Mouse (Mus musculus) gonadal fat pad, adult 2 months (tissue): ENCODE measurements around the gene Mylk2. TPM values are rescaled to one million over a fixed set of nuclear protein-coding genes. Genes with fewer than 3 reads are reported as not detected.

Experiments
- DNase-seq: peaks from one replicate; pipeline ENCODE4 v3.0.0-alpha.2; 2012; ENCODE audit warnings: low read depth
- polyA plus RNA-seq: library from polyadenylated mRNA; depleted of rRNA; stranded (reverse); fragments of >200 nt; gene quantifications from 2 replicates; pipeline ENCODE4 v1.2.3, GENCODE M21; 2012

The Mylk2 gene
- polyA plus RNA-seq, 1 experiment = 0.61 TPM

DNA sequence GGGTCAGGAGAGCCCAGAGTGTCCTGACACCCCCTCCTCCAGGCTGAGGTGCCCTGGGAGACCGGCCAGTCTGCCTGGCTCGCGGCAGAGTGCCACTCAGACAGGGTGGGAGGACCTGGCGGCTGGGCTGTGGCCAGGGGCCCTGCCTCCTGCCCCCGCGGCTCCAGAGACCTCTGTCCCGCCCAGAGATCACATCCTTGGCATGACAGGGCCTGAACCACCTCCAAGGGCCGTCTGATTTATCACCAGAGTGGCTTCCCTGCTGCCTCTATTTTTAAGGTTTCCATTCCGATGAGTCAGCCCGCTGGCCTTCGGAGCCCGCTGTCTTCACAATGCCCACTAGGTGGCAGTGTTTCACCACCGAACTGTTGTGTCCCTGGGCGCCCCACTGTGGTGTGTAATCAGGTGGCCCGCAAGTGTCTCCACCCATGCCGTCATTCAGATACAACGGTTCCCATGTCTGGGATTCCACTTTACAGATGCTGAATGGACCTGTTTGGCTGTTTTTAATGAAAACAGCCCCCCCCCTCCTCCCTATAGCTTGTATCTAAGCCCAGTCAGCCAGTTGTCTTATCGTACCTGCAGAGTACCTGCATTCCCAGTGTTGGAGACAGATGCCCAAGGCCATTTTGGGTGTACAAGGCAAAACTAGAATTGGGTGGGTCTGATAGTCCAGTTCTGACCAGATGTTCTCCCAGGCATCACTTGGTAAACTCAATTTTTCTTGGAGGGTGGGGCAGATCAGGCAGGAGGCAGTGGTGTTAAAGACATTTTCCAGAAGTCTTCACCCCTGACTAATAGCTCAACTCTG lies 3.4 kb downstream of the Mylk2 start:
- DNase-seq = no peak

DNA sequence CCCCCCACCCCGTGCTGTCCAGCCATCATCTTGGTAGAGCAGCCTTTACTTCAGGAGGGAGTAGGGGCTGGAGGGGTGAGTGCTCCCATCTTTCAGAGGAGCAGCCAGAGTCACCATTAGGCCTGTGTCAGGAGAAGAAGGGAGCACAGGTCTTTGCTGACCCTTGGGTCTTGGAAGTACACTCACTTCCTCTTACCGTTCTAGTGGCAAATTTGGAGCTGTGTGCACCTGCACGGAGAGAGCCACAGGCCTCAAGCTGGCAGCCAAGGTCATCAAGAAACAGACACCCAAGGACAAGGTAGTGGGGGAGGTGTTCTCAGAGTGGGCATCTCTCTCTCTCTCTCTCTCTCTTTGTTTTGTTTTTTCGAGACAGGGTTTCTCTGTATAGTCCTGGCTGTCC lies 4.3 kb downstream of the Mylk2 start:
- DNase-seq = no peak

DNA sequence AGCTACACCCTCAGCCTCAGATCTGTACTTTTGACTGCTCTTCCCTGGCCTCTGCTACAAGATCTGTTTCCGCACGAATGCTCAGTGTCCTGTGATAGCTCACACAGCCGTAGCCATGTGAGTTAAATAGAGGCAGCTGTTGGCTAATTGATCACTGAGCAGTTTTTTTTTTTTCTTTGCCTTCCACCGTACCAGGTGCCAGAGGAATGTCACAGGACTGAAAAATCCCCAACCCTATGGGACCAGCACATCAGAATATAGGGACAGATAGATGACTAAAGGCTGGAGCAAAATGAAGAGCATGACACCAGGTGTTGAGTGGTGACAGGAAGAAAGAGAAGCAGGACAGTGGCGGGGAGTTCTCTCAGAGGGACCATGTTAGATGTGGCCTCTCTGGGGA lies 5.0 kb downstream of the Mylk2 start:
- DNase-seq = no peak

DNA sequence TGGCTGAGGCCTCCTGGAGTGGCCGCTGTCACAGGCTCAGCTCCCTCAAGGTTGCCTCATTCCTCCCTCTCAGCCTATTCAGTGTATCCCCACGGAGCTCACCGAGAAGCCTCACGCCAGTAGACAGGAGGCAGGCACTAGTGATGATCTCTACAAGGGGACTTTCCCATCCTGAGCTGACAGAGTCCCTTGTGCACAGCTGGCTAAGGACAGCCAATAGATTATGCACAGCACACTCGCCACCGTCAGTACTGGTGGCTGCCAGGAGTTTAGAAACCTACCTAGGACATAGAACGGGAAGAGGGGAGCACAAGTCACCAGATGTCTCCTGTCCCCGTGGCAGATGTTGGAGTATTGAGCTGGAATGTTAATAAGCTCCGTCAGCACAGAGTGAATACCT lies 6.5 kb downstream of the Mylk2 start:
- DNase-seq = no peak

DNA sequence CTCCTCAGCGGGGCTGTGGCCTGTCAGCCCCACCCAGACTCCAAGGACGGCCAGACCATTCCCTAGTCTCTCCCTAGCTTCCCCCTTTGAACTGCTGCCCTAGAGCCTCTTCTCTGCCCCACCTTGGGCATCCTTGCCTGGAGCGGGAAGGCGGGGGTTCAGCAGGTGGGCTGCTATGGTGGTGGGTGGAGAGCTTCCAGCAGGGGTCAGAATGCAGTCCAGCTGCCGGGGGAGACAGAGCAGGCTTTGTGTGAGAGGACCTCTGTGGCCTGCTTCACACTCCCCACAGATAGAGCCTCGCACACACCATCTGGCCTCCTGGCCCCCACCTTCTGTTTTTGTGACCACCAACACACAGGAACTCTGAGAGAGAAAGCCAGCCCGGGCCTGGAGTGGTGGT lies 11.2 kb downstream of the Mylk2 start:
- no peak for DNase-seq

DNA sequence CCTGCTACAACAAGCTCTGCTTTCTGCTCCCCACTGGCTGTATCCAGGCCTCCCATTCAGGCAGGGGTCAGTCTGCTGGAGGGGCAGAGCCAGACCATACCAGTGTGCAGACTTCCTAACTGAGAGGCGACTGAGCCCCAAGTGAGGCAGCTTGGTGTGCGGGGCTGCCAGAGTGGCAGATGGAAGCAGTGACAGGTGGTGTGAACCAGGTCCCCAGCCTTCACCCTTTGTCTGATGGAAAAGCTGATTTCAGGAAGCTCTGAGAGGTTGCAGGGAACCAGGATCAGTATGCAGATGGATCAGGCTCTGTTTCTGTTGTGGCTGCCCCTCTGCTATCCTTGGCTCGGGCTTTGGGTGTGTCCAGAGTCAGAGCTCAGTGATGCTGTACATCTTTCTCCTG lies 12.5 kb downstream of the Mylk2 start:
- no peak for DNase-seq

DNA sequence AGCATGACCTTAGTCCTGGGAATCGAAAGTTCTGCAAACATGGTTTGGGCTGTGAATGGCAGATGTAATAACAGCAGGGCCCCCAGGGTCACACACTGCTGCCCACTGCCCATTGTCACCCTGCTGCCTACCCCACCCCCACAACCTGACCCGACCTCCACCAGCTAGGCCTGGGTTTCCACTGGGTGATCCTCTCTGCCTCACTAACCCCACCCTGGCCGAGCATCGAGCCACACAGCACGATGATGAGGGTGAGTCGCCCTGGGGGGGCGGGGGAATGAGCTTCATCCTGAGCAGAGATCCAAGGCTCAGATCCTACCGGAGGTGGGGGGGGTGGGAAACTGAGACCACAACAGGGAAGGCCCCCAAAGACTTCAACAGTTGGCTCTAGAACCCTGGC lies 13.0 kb downstream of the Mylk2 start:
- DNase-seq = no peak

DNA sequence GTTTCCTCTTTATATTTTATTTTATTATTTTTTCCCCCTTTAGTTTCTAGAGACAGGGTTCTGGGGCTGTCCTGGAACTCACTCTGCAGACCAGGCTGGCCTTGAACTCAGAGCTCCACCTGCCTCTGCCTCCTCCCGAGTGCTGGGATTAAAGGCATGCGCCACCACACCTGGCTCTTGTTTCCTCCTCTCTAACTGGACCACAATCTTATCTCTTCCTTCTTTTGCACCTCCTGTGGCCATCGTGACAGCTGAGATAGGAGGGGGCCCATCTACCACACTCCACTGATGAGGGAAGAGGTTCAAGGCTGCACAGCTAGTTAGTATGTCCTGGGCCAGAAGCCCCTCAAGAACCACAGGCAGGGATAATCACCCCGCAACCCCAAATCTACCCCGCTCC lies 13.4 kb downstream of the Mylk2 start:
- no peak for DNase-seq

DNA sequence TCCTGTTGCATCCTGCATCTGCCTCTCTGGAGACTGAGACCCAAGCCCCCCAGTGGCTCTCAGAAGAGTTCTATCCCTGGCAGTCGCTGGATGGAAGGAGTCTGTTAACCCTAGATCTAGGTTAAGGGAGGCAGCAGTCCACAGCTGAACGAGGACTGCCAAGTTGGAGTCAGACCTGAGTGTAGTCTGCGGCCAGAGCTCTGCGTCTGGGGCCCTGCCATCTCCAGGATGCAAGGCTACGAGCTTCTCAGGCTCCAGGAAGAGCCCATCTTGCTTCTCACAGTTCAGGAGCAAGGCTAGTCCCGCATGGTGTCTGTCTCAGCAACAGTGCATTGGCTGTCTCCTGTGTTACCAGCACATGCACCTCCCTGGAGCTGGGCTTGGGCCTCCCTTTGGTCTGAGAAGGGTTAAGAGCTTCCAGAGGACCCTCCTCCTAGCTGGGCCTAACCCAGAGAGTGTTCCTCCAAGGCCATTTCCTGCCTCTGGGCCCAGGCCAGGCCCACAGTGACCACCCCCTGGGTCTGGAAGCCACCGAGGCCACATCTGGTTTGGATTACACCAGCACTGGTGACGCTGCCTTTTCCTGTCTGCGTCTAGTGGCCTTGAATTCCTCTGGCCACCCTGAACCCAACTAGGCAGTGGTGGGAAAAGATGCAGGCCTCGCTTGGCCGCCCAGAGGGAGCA lies 14.2 kb downstream of the Mylk2 start:
- DNase-seq = no peak

DNA sequence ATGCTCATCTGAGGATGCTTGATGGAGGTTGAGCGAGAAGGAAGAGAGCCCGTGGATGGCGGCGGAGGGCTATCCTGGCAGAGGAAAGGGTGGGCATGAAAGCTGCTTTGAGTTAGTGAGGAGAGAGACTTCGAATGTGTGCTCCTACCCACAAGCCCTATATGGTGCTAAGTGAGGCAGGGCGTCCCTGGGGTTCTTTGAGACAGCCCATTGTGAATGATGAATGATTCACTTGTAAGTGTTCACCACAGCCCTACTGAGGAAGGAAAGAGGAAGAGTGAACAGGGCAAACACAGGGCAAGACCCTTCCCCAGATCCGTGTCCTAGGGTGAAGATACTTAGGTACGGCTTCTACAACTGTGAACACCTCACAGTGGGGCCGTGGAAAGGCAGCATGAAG lies 15.7 kb downstream of the Mylk2 start:
- DNase-seq = no peak

DNA sequence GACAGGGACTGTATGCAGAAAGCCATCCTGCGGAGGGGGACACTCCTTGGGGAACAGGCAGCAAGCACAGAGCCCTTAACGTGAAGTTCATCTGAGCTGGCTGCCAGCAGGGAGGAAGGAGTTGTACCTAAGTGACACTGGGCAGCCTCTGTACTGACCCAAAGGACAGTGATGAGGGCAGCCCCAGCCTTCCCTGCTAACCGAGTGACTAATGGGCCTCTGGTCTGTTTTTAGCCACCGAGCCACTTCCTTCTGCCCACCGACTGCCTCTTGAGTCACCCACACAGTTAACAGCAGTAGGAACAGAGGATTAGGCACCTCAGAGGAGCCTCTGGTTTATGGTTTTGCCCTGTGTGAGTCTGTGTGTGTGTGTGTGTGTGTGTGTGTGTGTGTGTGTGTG lies 16.2 kb downstream of the Mylk2 start:
- no peak for DNase-seq

DNA sequence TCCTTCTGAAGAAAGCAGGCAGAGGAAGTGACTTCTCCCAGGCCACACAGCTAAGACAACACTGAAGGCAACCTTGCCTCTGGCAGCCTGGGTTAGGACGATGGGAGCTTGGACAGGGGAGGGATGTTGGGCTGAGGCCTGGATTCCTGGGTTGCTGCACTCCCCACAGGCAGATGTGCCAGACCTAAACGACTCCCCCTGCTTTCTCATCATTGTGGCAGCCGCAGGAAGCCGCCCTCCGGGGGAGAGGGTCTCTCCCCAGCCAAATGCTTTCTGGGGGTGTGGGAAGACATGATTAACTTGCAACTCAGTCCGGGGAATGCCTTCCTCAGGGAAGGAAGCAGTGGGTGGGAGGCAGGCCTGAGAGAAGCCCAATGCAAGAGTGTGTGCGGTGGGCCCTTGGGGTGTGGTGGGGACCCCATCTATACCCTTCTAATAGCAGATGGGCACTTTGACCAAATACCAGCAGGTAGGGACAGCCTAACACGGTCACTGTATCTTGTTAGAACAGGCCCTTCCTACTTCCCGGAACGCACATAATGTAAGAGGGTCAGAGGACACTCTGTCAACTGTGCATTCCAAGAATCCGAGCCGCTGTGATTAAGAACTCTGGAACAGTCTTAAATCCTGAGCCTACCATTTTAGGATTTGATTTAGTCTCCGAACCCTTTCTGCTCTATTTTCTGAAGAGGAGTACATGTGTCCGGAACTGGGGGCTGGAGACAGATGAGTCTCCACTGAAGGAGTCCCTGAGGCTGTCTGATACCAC lies 17.3 kb downstream of the Mylk2 start:
- DNase-seq = no peak

DNA sequence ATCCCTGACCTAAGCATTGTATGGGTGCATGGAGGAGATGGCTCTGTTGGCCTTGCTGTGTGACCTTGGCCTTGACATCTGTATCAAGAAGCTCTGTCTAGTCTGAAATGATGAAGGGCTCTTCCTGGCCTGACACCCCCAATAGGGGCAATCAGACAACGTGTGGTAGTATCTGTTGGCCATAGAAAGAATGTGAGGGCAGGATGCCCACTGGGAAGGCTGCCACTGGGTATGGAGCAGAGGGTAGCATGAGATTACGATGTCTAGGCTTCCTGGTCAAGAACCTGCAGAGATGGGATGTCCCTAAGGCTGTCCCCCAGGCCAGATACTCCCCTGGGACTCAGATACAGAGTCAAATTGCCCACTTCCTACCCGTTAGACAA lies 17.8 kb downstream of the Mylk2 start:
- no peak for DNase-seq

DNA sequence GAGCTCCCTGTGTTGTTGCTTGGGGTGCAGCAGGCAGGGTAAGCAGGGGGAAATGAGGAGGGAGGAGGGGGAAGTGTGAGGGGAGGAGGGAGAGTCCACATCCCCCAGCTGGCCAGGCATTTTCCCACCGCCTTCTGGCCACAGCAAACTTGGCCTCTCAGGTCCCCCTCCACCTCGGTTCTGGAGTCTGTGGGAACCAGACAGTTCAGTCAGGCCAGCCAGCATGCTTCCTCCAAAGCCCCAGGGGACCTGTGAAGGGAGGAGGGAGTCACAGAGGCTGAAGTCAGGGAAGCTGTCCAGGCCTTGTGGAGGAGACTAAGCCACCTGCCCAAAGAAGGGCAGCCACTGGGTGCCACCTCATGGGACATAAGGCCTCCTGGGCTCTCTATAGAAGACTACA lies 19.1 kb downstream of the Mylk2 start:
- no peak for DNase-seq

DNA sequence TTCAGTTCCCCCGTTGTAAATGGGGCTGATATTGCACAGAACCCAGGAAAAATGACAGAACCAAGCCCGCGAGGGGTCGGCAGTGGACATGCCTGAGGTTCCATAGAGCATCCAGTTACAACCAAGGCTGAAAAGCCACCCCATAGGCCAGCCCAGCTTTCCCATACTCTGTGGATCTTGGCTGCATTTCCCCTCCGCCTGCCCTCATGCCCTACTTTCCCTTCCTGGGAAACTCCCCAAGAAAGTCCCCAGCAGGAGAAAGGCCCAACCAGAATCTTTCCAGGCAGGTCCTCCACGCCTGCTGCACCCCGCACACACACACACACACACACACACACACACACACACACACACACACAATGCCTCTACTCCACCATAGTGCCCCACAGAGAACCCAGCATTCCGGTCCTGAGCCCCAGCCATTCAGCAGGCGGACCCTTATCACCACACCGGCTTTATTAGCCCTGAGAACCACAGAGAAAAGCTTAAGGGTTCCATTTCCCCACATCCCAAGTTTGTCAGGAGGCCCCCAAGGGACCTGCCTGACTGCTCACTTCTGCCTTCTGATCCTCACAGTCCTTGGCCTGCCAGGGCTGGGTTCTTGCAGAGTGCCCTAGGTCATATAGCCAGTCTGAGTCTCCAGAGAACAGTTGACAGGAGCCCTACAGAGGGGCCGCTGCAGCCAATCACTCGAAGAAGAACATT lies 20.5 kb downstream of the Mylk2 start:
- DNase-seq = no peak

DNA sequence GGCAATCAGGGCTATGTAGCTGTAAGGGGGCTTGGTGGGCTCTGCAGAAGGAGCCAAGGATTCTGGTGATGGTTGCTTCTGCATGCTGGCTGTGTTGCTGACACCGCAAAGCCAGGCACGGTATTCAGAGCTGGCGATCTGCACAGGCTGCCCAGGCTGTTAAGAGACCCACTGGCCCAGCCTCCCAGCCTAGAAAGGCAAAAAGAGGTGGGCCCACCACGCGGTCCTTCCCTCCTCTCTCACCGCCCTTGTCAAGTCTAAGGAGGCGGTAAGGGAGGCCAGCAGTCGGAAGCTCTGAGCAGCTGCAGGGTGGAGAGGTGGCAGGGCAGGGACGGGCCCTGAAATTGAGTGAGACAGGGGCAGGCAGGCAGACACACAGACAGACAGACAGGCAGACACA lies 21.9 kb downstream of the Mylk2 start, which contains the start of gene Foxs1:
Gene Foxs1, minus strand, starts transcription at position 161 of the 400 bp plus-strand sequence.
- no peak for DNase-seq

DNA sequence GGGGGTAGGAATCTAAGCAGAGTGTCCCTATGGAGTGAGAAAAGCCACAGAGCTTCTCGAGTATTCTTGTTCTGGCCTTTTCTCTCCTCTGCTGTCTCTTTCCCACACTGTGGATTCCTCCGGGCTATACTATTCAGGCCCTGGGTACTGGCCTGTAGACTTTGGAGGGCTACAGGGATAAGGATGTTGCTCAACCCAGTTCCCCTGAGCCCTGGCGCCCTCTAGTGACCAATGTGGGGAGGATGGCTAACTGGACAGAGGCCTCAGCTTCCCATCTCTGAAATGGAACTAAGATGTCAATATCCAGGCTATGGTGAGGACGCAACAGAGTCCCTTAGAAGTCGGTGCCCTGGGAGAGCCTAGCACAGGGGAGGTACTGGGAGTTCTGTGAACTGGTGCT lies 22.5 kb downstream of the Mylk2 start:
- DNase-seq = no peak

DNA sequence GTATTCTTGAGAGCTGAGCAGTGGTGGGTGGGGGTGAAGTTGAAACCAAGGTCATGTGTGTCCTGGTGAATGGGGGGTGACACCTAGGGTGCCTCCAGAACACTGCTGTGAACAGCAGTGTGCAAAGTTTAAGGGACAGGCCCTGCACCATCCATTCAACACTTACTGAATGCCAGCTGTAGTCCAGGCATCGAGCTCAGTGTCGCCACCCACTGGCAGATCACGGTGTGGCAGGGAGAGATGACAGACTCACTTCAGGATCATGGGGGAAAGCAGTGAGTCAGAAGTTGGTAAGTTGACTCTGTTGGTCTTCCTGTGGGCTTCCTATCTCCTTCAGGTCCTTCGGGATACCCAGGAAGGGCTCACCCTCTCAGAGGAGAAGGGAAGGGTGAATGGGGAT lies 28.7 kb downstream of the Mylk2 start:
- no peak for DNase-seq

DNA sequence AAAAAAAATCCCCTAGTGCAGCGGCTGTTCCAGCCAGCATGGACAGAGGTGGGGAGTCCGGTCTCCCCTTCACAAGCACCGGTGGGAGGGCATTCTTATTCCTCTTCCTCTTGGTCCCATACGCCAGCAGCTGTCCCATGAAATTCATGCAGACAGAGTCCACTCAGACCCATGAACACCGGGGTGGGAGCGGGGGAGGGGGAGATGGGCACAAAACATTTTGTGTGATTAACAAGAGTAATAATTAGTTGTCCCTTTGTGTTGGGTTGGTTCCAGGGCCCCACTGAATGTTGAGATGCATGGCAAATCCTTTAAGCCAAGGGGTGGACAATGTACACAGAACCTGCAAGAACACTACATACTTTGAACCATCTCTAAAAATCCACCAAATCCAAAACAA lies 30.0 kb downstream of the Mylk2 start:
- no peak for DNase-seq

DNA sequence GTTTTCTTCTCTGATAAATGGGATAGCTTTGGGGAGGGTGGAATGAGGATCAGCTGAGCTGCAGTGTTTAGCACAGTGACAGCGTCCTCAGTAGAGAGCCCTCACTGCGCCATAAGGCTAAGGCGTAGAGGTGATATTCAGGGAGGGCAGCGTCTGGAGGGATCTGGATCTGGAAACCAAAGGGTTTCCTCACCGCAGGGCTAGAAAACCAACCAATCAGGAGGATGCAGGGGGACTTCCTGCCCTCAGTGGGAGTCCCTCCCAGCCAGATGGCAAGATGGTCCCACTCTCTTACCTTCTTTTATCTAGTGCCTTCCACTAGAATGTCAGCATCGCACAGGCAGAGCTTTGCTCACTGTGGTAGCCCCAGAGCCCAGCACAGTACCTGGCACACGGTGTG lies 30.6 kb downstream of the Mylk2 start:
- no peak for DNase-seq

DNA sequence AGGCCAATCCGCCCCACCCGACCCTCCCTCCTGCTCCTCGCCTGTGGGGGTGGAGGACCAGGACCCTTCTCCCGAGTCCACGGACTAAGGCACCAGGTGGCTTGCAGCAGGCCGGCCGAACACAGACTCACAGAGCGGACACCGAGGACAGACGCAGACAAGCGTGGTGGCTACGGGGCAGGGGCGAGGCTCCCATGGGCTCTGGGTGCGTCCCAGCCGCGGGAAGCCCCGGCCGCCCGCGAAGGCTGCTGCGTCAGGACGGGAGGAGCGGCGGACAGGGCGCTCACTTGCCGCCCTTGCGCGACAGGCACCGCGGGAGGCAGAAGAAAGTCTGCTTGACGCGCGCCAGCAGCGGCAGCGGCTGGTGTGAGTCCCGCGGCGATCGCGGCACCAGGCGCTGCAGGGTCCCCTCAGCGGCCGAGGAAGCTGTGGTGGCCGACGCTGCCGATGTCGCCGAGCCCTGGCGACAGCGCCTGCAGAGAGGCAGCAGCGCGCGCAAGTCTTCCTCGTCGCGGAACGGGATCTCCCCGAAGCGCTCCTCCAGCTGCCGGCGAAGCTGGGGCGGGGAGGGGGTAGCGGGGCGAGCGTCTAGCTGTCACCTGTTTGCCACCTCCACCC lies 31.9 kb downstream of the Mylk2 start:
- no peak for DNase-seq

DNA sequence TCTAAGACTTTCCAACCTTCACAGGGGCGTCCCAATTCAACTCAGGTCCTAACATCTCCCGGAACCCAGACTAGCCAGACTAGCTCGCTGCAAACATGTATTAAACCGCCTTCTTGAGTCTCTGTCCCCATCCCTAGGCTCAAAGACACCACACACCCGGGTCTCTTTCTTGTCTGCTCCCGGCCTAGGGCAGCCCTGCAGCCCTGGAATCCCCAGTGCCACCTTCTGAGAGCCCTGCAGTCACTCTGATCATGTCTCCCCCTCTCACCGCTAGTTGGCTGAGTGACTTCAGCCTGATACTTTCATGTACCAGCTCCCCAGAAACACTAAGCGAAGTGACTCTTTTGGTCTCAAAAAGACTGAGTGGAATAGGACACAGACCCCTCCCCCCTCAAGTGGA lies 32.4 kb downstream of the Mylk2 start:
- DNase-seq = no peak
